Mouse (Mus musculus) G1E-ER4 (cell line): ENCODE results near the gene Magi1. TPM values are rescaled to one million over a fixed set of nuclear protein-coding genes. Genes with fewer than 3 reads are reported as not detected.

Experiments used
- GATA1 ChIP-seq: IDR thresholded peaks from one replicate; pipeline ENCODE4 v1.8.0; 2012; ENCODE audit warnings: low read length, inconsistent platforms
- polyA plus RNA-seq: library from polyadenylated mRNA; stranded (reverse); fragments of >175 nt; gene quantifications from 2 replicates; pipeline ENCODE4 v1.2.3, GENCODE M21; 2012

Magi1 gene
- polyA plus RNA-seq, 1 experiment = 1.0 TPM

GRCm38 (mm10) chr6:93848942-93849790 is 434.6 kb downstream of the Magi1 start:
- TF ChIP-seq GATA1 = no peak

- no peak for TF ChIP-seq GATA1
These were observed 438.2 kb downstream of the Magi1 start for GRCm38 (mm10) chr6:93845498-93845897.

GRCm38 (mm10) chr6:93845080-93845479 is 438.6 kb downstream of the Magi1 start:
- no peak for TF ChIP-seq GATA1

GRCm38 (mm10) chr6:93844576-93844975 is 439.1 kb downstream of the Magi1 start:
- TF ChIP-seq GATA1 = no peak

- no peak for TF ChIP-seq GATA1
These were observed 445.3 kb downstream of the Magi1 start for GRCm38 (mm10) chr6:93838398-93838797.

- TF ChIP-seq GATA1 = no peak
These were observed 447.1 kb downstream of the Magi1 start for GRCm38 (mm10) chr6:93836585-93836984.

GRCm38 (mm10) chr6:93835211-93835610 is 448.5 kb downstream of the Magi1 start:
- no peak for TF ChIP-seq GATA1

GRCm38 (mm10) chr6:93828262-93828661 is 455.5 kb downstream of the Magi1 start:
- TF ChIP-seq GATA1 = no peak

- no peak for TF ChIP-seq GATA1
These were observed 456.8 kb downstream of the Magi1 start for GRCm38 (mm10) chr6:93826875-93827274.

- no peak for TF ChIP-seq GATA1
These were observed 461.4 kb downstream of the Magi1 start for GRCm38 (mm10) chr6:93822221-93822897.

- TF ChIP-seq GATA1 = no peak
These were observed 462.2 kb downstream of the Magi1 start for GRCm38 (mm10) chr6:93821512-93821911.

GRCm38 (mm10) chr6:93819888-93820287 is 463.8 kb downstream of the Magi1 start:
- TF ChIP-seq GATA1 = no peak

- TF ChIP-seq GATA1 = no peak
These were observed 464.4 kb downstream of the Magi1 start for GRCm38 (mm10) chr6:93819282-93819681.

GRCm38 (mm10) chr6:93818494-93818893 is 465.2 kb downstream of the Magi1 start:
- TF ChIP-seq GATA1 = no peak

GRCm38 (mm10) chr6:93805407-93805936 is 478.2 kb downstream of the Magi1 start:
- no peak for TF ChIP-seq GATA1

GRCm38 (mm10) chr6:93802390-93802789 is 481.3 kb downstream of the Magi1 start:
- TF ChIP-seq GATA1 = no peak
